Mouse (Mus musculus) cerebellum, adult 9-11 months (tissue): ENCODE results near the gene Prss44.
"Not testable (repeated sequence)": the region's sequence is repeated elsewhere in the genome, so short reads cannot be mapped to it uniquely, and the experiment has no call there.

Experiments used
- DNase-seq: peaks from one replicate; pipeline ENCODE4 v3.0.0; 2022

Gene Prss44

DNA sequence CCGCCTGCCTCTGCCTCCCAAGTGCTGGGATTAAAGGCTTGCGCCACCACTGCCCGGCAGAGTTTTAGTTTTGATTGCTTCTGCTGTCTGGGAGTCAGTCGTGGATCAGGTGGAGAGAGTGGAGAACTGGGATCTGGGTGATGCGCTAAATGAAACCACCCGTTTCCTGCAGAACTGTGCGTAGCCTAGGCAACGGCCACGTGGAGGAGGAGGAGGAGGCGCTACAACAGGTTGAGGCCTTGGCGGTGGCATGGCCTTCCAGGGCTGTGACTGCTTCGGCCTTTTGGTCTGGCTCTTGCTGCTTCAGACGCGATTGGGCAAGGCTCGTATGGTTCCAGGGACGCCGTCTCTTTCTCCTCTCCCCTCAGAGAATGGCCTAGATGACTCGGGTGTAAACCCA lies at the start of gene Prss44:
Gene Prss44 (plus strand): TSS at position 206 of the 400 bp plus-strand sequence.
- no peak for DNase-seq

DNA sequence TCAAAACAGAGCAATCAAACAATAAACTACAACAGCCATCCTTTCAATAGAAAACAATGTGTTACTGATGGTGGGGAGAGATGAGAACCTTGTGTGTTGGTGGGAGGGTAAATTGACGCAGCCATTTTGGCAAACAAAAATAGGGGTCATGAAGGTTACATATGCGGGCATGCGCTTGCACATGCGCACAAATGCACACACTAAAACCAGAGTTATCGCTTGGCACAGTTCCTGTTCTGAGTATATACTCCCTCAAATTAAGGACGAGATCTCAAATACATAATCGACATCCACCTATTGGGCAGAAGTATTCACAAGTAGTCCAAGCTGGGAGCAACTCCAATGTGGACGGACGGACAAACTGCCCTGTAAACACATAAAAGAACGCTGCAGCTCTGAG lies 41.5 kb upstream of the Prss44 start:
- DNase-seq: no peak

DNA sequence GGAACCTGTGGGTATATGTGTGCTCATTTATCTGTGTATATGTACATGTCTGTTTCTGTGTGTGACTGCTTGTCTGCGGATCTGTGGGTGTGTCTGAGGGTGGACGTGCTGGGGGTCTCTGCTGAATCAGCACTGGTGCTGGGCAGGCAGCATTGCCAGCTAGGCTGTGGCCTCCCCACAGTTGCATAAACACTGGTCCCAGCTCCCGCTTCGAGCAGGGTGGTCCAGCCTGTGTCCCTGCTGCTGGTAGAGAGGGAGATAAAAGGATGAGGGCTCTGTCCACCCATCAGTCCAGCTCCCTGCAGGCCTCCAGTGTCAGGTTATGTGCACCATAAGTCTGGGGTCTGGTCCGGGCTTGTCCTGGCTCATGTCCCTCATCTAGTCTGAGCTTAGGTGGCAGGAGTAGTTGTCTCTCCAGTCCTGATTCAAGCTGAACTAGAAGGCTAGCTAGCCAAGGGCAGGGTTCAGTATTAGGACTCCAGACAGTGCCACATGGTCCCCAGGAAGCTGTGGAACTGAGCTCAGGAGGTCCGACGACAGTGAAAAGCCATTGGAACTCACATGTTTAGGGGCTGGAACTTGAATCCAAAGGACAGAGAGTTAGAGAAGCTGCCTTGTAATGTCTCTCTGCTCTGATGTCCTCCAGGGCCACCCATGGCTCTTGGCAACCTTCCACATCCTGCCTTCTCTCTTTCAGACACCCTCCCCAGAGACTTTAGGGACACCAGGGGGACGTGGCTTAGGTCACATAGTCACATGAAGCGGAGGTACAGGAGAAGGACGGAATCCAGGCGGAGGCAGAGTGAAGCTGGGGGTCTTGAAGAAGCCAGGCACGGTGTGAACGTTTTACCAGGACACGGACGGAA lies 39.2 kb upstream of the Prss44 start:
- DNase-seq: no peak

DNA sequence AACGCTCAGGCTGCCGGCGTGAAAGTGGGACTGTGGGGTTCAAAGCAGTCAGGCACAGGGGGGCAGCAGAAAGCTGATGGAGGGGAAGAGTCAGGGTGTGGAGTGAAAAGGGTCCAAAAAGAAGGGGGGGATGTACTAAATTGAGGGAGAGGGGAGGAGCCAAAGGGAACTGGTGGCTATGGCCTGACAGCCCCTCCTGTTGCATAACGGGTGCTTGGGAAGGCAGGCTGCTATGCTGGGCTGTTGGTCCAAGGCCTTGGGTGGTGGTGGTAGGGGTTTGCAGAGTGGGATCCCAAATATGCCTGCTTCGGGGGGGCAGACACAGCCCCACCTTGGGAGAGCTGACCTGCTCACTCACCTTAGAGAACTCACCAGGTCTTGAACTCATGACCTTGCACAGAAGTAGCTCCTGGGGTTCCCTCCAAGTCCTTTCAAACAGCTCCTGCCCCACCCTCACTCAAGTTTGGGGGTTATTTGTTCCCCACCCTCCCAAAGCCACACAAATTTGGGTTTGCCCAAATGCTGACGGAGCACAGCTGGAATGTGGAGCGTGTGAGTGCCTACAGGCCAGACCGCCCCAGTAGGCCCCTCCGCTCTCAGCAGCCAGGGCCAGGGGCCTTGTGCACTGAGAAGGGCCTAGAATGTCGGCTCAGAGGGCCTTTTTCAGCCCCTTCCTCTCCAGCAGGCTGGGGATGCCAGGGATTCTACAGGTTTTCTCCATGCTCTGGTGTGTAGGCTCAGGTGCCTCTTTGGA lies 38.3 kb upstream of the Prss44 start:
- DNase-seq: no peak

DNA sequence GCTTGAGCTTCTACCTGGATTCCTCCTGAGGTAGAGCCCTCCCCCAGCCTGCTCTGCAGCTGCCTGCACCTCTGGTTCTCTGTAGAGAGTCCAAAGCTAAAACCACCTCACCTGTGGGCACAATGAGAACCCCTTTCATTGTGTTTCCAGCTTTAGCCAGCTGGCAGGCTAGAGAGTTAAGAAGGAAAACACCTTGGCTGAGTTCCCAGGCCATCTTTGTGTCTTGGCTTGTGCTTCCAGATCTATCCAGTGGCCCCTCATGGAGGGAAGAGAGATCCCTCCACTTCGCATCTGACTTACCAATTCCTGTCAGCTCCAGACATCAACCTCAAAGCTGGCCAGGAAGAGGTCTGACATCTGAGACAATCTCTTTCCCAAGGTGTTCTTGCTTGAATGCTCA lies 35.7 kb upstream of the Prss44 start:
- no peak for DNase-seq

DNA sequence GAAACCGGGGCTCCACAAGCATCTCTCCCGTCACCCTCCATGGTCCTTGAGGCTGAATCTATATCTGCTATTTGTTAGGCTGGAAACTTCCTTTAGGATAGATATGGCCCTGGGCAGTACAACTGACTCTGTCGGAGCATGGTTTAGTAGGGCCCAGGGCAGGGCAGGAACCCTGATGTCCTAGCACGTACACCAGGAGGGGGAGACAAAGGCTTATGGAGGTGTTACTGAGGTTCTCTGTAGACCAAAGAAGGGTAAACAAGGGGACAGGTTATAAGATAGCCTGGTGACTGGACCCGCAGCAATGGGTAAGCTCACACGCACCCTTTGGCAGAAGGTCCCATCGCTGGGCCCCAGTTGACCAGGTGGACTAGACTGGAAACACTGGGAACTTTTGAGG lies 35.2 kb upstream of the Prss44 start:
- no peak for DNase-seq

DNA sequence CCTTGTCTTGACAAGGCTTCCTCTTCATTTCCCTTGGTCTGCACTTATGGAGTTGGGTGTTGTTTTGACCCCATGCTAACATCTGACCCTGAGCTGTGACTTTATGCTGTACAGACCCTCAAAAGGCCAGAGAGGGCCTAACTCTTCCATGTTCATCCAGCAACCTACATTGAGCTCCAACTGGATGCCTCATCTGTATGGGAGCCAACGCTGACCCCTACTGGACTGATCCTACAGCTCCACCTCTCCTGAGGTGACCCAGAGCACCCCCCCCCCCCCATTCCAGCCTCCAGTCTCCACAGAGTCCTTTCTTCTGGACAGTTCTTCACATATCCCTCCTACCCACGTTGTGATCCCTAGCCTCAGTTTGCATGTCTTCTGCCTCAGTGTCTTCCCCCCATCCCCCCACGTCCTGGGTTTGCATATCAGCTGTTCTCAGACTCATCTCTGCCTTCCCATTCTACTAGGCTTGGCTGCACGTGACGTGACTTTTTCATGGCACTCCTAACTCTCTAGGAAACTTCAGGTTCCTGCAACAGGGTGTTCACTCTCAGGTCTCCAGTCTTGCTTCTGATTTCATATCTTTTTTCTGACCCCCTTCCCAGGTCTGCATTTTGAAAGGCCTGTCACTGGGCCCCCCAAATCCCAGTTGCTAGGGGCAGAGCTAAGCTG lies 34.4 kb upstream of the Prss44 start:
- DNase-seq: no peak

DNA sequence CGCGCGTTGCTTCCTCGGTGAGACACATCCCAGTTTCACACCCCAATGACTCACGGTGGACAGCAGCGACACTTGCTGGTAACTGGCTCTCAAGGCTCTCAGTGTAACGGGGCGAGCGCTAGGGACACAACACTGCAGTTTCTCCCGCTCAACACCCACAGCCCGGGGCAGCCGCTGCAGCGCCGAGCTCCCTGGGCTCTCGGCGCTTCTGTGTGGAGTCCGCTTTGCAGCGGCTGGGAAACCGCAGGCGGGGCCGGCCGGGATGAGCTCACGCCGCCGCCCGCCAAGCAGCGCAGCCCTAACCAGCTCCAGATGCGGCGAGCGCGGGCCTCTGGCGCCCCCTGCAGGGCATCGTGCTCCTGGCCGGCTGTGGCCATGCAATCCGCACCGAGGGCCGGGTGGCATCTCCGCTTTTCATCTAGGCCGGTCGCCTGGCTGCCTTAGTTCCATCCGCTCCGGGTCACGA lies 32.5 kb upstream of the Prss44 start:
- DNase-seq: peak; percentile 88

DNA sequence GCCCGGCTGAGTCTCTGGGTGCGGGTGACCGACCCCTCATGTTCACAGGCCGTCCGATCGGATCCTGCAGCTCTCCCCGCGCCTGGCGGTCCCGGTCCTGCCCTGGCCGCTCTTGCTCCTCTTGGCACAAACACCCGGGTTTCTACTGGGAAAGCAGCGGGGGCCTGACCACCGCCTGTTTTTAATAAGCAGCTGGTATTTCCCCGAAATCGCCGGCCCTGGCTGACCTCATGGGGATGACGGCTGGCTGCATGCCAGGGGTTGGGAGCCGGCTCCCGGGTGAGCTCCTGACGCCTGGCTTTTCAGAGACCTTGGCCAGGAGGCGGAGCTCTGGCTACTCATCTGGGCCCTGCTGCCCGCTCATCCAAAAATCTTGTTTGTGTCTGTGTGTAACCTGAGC lies 32.1 kb upstream of the Prss44 start:
- peak; percentile 83 for DNase-seq

DNA sequence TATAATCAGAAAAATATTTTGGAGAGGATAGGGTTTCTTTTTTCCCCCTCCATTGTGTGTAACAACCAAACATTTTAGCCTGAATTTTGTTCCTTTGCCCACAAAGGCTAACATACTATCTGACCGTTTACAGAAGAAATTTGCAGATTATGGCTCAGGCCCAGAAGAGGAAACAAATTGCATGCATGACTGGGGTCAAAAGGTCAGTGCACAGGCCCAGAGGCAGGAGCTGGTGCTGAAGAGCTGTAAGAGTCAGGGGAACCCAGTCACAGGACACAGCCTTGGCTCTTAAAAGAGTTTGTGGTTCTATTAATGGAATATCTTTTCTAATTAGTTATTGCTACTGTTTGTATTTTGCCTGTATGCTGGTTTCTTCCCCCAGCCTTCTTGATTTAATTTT lies 30.2 kb upstream of the Prss44 start:
- DNase-seq: no peak

DNA sequence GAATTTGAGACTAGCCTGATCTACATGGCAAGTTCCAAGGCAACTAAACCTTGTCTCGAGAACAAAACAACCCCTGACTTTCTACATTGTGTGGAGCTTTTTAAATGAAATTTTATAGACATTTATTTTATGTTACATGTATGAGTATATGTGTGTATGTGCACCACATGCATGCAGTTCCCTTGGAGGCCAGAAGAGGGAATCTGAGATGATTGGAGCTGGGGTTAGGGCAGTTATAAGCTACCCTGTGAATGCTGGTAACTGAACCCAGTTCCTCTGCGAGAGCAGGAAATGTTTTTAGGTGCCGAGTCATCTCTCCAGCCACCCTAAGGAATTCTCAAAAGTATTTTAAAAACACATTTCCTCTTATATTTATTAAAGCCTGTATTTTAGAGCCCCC lies 25.6 kb upstream of the Prss44 start:
- DNase-seq: no peak

DNA sequence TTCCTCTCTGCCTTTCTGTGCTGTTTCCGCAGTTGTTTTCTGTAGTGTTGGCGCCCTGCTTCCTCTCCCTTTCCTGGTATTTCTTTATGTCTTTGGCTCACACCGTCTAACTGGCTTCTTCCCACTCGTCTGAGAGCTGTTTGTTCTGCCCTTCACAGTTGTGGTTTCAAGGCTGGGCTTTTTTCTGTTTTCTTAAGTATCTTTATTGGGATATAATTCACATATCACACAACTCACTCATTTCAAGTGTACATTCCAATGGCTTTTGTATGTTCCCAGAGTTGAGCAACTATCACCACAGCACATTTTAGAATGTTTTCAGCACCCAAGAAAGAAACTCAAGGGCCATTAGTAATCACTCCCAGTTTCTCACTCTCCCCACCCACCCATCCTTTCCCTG lies 23.3 kb upstream of the Prss44 start:
- no peak for DNase-seq

DNA sequence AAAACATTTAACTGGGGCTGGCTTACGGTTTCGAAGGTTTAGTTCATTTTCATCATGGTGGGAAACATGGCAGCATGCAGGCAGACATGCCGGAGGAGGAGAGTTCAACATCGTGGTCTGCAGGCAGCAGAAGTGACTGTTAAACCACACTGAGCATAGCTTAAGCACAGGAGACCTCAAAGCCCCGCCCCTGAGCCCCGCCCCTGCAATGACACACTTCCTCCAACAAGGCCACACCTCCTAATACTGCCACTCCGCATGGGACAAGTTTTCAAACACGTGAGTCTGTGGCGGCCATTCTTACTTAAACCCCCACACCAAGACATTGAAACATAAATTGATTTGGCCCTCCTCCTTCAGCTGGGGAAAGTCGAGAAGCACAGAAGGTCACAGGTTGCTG lies 16.8 kb upstream of the Prss44 start:
- DNase-seq: no peak

DNA sequence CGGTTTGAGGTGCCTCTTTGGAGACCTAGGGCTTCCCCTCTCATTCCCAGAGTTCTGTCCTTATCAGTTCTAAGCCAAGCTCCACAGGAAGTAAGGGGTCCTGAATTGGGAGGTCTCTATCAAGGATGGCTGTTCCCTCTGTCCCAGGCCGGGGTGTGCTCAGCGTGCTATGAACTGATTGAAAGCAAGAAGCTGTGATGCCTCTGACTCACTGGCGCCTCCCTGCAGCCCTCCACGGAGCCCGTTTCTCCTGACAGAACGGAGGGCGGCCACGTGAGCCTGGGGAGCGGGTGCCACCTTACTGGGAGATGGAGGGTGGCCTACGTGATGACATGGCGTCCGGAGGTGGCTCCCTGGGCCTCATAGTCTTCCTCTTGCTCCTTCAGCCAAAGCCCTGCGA lies 15.9 kb upstream of the Prss44 start, which contains the start of gene Prss42:
Gene Prss42 (plus strand): TSS at position 301 of the 400 bp plus-strand sequence.
- no peak for DNase-seq

DNA sequence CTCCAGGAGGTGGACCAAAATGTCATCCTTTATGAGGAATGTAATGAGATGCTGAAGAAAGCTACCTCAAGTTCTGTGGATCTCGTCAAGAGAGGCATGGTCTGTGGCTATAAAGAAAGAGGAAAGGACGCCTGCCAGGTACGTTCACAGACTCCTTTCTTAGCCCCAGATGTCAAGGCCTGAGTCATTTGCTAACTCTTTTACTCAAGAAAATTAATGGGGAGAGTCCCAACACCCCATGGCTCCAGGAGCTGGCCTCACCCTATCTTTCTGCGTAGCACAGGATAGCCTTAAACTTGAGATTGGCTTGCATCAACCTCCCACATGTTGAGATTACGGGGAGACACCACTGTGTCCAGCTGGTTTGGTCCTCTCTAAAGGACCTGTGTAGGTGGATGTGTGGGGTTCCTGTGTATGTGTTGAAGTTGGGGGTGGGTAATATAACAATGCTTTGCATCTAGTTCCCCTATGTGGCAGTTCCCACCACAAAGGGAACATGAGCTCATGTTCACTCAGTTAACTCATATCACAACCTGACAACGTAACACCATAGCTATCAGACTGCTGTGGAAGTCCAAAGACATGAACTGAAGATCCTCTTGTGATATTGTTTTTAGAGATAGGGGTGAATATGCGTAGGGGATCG lies 12.8 kb upstream of the Prss44 start:
- DNase-seq: no peak

DNA sequence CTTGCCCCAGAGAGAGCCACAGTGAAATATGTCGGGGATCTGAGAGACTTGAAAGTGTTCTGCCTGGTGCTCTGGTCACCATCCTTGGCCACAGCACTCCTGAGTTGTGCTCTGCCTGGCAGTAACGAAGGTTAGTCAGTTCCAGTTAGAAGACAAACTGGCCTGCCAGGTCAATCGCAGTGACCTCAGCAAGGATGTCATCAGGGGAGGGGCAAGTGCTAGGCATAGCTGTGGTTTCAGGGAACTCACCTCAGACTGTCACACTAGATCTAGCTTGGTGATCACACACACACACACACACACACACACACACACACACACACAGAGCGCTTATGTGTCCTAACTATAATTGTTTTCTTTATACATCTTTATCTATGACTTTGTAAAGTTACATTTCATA lies 10.5 kb upstream of the Prss44 start:
- no peak for DNase-seq

DNA sequence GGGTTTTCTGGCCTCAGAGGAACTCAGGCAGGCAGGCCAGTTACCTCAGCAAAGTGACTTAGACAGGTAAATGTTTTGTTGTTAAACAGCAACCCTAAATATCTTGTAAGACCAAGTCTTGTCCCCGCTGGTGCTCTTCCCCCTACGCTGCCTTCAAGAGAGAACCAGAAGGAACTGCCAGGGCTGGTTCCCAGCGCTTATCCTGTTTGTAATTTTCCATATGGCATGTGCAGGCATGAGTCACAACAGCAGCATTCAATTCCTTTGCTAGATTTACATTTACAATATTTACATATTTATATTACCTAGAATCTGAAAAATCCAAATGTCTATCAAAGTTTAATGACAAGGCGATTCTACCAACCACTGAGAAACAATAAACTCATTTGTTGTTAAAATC lies 3.7 kb upstream of the Prss44 start:
- DNase-seq: no peak

DNA sequence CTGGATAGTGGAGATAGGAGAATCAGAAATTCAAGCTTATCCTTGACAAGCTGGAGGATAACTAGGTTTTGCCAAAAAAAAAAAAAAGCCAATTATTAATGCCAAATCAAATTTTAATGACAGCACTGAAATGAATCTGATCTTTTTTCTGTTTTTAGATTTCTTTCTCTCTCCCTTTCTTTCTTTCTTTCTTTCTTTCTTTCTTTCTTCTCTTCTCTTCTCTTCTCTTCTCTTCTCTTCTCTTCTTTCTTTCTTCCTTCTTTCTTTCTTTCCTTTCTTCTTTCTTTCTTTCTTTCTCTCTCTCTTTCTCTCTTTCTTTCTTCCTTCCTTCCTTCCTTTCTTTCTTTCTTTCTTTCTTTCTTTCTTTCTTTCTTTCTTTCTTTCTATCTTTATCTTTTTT lies 6.8 kb downstream of the Prss44 start:
- DNase-seq: not testable (repeated sequence)

DNA sequence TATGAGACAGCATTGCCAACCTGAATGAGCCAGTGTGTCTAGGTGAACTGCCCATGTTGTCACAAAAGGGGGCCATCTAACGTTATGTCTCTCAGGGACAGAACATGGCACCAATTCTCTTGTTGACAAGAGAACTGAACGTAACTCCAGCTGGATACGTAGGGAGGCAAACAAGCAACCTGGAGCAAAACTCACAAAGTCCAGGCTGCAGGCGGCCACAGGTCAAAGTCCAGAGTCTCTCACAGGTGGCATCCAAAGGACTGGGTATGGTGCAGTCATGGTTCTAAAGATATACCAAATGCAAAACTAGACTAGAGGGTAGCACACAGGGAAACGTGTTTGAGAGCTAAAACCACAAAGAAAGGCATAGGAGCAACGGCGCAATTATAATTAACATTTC lies 7.6 kb downstream of the Prss44 start:
- DNase-seq: no peak

DNA sequence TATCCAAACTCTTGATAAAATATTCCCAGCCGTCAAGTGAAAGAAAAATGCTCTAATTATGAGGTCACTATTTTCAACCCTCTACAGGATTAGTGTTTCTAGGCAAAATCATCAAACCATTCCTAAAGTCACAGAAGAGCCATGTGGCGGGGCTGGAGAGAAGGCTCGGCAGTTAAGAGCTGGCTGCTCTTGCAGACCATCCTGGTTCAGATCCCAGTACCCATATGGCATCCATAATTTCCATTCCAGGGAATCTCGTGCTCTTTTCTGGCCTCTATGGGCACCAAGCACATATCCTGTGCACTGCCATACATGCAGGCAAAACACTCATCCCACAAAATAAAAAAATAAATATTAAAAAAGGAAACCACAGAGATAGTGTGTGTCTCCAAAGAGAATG lies 11.6 kb downstream of the Prss44 start:
- DNase-seq: no peak

DNA sequence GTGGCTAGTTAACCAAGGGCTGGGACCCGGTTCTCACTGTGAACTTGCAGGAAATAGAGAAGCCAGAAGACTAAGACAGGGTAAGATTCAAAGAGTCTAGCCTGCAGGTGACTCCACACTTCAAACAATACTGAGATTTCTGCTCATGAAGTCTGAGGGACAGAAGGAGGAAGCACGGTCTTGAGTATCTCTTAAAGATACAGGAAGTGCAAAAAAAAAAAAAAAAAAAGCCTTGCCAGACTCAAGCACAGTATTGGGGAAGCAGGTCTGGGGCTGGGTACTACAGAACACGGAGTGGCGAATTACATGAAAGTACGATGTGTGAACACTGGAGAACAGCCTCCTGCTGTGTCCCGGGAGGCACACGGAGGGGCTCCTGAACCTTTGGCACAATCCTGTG lies 12.0 kb downstream of the Prss44 start:
- DNase-seq: no peak

DNA sequence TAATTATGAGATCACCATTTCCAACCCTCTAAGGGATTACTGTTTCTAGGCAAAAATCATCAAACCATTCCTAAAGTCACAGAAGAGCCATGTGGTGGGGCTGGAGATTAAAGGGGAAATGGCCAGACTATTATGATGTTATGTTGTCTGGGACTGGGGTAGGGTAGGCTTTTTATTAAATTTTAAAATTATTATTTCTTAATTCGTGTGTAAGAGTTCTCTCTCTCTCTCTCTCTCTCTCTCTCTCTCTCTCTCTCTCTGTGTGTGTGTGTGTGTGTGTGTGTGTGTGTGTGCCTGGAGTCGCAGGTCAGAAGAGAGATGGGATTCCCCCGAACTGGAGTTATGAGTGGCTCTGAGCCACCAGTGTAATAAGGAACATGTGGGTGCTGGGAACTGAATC lies 12.6 kb downstream of the Prss44 start, which contains the start of gene Prss43:
Gene Prss43 (plus strand): TSS at position 301 of the 400 bp plus-strand sequence.
- DNase-seq: no peak

DNA sequence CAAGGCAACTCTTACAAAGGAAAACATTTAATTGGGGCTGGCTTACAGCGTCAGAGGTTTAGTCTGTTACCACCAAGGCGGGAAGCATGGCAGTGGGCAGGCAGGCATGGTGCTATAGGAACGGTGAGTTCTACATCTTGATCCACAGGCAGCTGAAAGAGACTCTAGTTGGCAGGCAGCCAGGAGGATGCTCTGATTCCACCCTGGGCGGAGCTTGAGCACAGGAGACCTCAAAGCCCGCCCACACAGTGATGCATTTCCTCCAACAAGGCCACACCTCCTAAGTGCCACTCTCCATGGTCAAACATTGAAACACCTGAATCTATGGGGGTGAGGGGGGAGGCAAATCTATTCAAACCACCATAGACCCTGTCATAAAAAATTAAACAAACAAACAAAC lies 19.2 kb downstream of the Prss44 start:
- DNase-seq: no peak
